Mouse (Mus musculus): Measurements from ENCODE around the gene Ap2a2. TPM values are rescaled to one million over a fixed set of nuclear protein-coding genes. Genes with fewer than 3 reads are reported as not detected.
"Not testable (repeated sequence)": the region's sequence is repeated elsewhere in the genome, so short reads cannot be mapped to it uniquely, and the experiment has no call there.

Gene Ap2a2
- polyA plus RNA-seq, 1 experiment from 2014 or later = 81.9 TPM

DNA sequence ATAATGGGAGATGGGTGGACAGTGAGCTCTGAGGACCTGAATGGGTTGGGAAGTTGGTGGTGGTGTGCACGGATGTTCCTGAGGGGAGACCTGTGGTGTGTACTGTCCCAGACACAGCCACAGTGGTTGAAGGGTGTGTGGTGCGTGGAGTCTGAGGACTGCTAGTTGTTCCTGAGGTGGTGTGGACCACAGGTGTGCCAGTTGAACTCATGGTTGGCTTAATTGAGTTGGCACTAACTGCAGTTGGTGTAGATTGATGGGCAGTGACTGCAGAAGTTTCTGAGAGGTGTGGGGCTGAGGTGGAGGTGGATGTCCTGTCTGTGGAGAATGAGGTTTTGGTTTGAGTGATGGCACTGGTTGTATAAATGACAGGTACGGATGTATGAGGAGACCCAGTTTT is 76.1 kb downstream of the Ap2a2 start:
- peaks cover 18% of the 10 kb centered on the region for H3K36me3 ChIP-seq
- H3K4me3 ChIP-seq (replicated peaks); H3K4me1 ChIP-seq; H3K27ac ChIP-seq (replicated peaks); H3K4me2 ChIP-seq (replicated peaks); H3K9me3 ChIP-seq (replicated peaks); H3K9ac ChIP-seq; H3K27me3 ChIP-seq: not testable (repeated sequence)
- 95% methylated on average over 2 of the region's 3 CpGs for WGBS
- peak; percentile 58 for ATAC-seq (ENCODE audit: insufficient number of reproducible peaks, low FRiP score, low TSS enrichment, low read depth)

DNA sequence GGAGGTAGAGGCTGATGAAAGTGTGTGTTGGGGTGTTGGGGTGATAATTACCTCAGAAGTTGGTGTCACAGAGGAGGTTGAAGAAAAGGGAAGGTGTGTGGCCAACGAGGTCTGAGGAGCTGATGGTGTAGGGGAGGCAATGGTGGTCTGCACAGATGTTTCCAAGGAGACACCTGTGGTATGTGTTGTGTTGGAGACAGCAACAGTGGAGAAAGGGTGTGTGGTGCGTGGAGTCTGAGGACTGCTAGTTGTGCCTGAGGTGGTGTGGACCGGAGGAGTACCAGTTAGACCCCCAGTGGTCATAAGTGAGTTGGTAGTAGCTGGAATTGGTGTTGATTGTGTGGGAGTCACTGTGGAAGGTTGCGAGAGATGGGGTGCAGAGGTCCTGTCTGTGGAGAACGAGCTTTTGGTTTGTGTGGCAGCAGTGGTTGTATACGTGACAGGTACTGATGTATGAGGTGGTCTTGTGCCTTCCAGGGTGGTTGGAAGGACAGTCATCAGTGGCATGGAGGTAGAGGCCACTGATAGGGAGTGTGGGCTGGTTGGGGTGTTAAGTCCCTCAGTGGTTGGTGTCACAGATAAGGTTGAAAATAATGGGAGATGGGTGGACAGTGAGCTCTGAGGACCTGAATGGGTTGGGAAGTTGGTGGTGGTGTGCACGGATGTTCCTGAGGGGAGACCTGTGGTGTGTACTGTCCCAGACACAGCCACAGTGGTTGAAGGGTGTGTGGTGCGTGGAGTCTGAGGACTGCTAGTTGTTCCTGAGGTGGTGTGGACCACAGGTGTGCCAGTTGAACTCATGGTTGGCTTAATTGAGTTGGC is 76.8 kb downstream of the Ap2a2 start:
- H3K9ac ChIP-seq; H3K4me3 ChIP-seq (replicated peaks); H3K27ac ChIP-seq (replicated peaks); H3K4me2 ChIP-seq (replicated peaks); H3K27me3 ChIP-seq; H3K4me1 ChIP-seq; H3K9me3 ChIP-seq (replicated peaks): not testable (repeated sequence)
- peak; percentile 78 for ATAC-seq (ENCODE audit: insufficient number of reproducible peaks, low FRiP score, low TSS enrichment, low read depth)
- peaks cover 12% of the 10 kb centered on the region for H3K36me3 ChIP-seq
- 92% methylated on average over 6 of the region's 8 CpGs for WGBS

DNA sequence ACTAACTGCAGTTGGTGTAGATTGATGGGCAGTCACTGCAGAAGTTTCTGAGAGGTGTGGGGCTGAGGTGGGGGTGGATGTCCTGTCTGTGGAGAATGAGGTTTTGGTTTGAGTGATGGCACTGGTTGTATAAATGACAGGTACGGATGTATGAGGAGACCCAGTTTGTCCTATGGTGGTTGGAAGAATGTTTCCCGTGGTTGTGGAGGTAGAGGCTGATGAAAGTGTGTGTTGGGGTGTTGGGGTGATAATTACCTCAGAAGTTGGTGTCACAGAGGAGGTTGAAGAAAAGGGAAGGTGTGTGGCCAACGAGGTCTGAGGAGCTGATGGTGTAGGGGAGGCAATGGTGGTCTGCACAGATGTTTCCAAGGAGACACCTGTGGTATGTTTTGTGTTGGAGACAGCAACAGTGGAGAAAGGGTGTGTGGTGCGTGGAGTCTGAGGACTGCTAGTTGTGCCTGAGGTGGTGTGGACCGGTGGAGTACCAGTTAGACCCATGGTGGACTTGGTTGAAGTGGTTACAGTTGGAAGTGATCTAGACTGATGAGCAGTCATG is 77.4 kb downstream of the Ap2a2 start:
- not testable (repeated sequence) for H3K27me3 ChIP-seq; H3K4me3 ChIP-seq (replicated peaks); H3K36me3 ChIP-seq; H3K9me3 ChIP-seq (replicated peaks); H3K4me2 ChIP-seq (replicated peaks); H3K27ac ChIP-seq (replicated peaks); H3K9ac ChIP-seq; H3K4me1 ChIP-seq
- 85% methylated on average over 5 of the region's 5 CpGs for WGBS
- peak; percentile 59 for ATAC-seq (ENCODE audit: insufficient number of reproducible peaks, low FRiP score, low TSS enrichment, low read depth)

DNA sequence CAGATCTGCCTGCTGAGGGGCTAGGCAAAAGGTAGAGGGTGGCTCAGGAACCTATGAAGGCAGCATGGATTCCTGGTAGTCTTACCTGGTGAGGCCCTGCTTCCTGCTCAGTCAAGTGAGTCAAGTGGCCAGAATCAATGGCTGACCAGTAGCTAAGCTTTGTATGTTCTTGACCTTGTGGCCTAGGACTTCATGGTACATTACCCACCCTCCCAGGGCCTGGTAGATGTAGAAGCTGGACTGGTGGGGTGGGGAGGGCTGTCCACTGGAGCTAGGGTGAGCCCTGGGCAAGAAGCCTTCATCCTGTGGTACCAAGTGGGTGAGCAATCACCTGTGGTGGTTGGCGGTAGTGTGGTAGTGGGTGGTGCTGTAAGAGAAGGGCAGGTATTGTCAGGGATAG is 80.4 kb downstream of the Ap2a2 start:
- no peaks in the 10 kb centered on the region for H3K4me1 ChIP-seq
- H3K27me3 ChIP-seq = no peaks in the 10 kb centered on the region
- no peaks in the 10 kb centered on the region for H3K36me3 ChIP-seq
- no peaks in the 10 kb centered on the region for H3K9me3 ChIP-seq (replicated peaks)
- no peak overlapping the region for H3K4me2 ChIP-seq (replicated peaks)
- no peak overlapping the region for H3K4me3 ChIP-seq (replicated peaks)
- ATAC-seq (ENCODE audit: insufficient number of reproducible peaks, low FRiP score, low TSS enrichment, low read depth) = no peak
- no peak overlapping the region for H3K27ac ChIP-seq (replicated peaks)
- no peak overlapping the region for H3K9ac ChIP-seq
- 100% methylated on average over 1 of the region's 1 CpGs for WGBS

DNA sequence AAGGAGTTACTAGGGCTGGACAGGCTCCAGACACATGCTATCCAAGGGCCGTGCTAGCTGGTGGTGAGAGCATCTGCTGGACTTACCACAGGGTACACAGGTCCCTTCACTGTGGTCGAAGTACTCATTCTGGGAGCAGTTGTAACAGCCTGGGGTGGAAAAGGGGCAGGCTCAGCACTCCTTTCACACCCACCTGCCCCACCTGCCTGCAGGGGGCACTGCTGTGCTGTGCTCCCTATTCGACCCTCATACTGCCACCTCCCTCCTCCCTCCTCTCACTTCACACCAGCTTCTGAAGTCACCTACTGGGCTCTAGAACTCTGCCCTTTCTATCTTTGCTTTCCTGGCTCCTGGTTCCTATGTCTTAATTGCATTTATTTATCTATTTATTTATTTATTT is 81.2 kb downstream of the Ap2a2 start:
- Histone ChIP-seq H3K27ac (replicated peaks) (no peak overlapping the region), H3K4me1 (no peaks in the 10 kb centered on the region), H3K9ac (no peak overlapping the region), H3K27me3 (no peaks in the 10 kb centered on the region), H3K4me2 (replicated peaks) (no peak overlapping the region), H3K4me3 (replicated peaks) (no peak overlapping the region), H3K9me3 (replicated peaks) (no peaks in the 10 kb centered on the region), H3K36me3 (no peaks in the 10 kb centered on the region)
- WGBS = 50% methylated on average over 3 of the region's 3 CpGs
- no peak for ATAC-seq (ENCODE audit: insufficient number of reproducible peaks, low FRiP score, low TSS enrichment, low read depth)

DNA sequence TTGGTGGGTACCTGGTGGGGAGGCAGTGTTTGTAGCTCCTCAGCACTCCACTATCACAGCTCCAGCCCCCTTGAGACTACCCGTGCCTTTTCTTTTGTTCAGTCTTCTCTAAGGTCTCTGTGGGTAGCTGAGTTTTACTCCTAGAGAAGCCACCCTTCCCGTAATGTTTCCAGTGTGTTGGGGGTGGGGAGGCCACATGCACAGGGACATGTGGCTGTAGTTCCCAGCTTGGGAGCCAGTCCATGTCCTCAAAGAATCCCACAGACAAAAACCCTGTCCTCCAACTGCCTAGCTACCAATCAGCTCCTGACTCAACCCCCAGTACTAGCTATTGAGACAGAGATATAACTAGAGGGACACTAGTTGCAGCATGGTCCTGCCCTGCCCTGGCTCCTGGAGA is 85.1 kb downstream of the Ap2a2 start:
- no peaks in the 10 kb centered on the region for H3K27me3 ChIP-seq
- no peak for ATAC-seq (ENCODE audit: insufficient number of reproducible peaks, low FRiP score, low TSS enrichment, low read depth)
- no peaks in the 10 kb centered on the region for H3K4me1 ChIP-seq
- H3K27ac ChIP-seq (replicated peaks) = no peak overlapping the region
- WGBS = 71% methylated on average over 2 of the region's 2 CpGs
- no peak overlapping the region for H3K4me2 ChIP-seq (replicated peaks)
- no peaks in the 10 kb centered on the region for H3K9me3 ChIP-seq (replicated peaks)
- no peak overlapping the region for H3K4me3 ChIP-seq (replicated peaks)
- H3K36me3 ChIP-seq = no peaks in the 10 kb centered on the region
- no peak overlapping the region for H3K9ac ChIP-seq

DNA sequence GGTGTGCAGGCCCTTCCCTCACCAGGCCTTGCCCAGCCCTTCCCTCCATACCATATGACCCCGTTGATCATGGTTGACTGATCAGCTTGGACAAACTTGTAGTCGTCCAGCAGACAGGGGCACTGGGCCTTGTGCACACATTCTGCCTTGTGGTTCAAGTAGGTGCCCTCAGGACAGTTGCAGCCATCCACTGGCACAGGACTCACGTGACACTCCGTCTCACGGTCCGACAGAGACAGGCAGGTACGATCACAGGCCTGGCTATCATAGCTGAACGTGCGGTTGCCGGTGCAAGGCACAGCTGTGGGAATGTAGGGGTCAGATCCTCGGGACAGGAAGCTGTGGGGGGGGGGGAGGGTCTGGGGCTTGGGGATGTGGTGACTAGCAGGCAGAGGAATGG is 85.8 kb downstream of the Ap2a2 start:
- WGBS = 76% methylated on average over 11 of the region's 11 CpGs
- no peaks in the 10 kb centered on the region for H3K36me3 ChIP-seq
- no peaks in the 10 kb centered on the region for H3K4me1 ChIP-seq
- no peaks in the 10 kb centered on the region for H3K9me3 ChIP-seq (replicated peaks)
- no peak overlapping the region for H3K27ac ChIP-seq (replicated peaks)
- H3K27me3 ChIP-seq = no peaks in the 10 kb centered on the region
- H3K4me2 ChIP-seq (replicated peaks) = no peak overlapping the region
- no peak for ATAC-seq (ENCODE audit: insufficient number of reproducible peaks, low FRiP score, low TSS enrichment, low read depth)
- no peak overlapping the region for H3K9ac ChIP-seq
- no peak overlapping the region for H3K4me3 ChIP-seq (replicated peaks)

DNA sequence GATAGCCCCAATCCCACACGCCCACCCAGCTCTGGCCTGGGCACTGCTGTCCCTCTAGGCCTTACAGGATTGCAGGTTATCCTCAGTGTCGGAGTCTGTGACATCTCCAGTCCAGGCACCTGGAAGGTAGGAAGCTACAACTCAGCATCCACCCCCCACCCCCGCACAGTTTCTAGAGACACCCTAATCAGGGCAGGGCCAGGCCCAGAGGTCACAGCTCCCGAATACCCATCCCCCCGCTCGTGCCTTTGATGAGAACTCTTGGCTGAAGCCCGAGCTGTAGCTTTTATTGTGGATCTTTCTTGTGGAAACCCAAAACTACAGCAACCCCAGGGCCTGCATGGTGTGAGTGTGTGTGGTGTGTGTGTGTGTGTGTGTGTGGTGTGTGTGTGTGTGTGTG is 90.2 kb downstream of the Ap2a2 start:
- Histone ChIP-seq H3K27me3 (no peaks in the 10 kb centered on the region), H3K27ac (replicated peaks) (no peak overlapping the region), H3K4me2 (replicated peaks) (no peak overlapping the region), H3K9me3 (replicated peaks) (no peaks in the 10 kb centered on the region), H3K9ac (no peak overlapping the region), H3K4me1 (no peaks in the 10 kb centered on the region), H3K36me3 (no peaks in the 10 kb centered on the region), H3K4me3 (replicated peaks) (no peak overlapping the region)
- ATAC-seq (ENCODE audit: insufficient number of reproducible peaks, low FRiP score, low TSS enrichment, low read depth) = no peak
- 47% methylated on average over 7 of the region's 7 CpGs for WGBS

DNA sequence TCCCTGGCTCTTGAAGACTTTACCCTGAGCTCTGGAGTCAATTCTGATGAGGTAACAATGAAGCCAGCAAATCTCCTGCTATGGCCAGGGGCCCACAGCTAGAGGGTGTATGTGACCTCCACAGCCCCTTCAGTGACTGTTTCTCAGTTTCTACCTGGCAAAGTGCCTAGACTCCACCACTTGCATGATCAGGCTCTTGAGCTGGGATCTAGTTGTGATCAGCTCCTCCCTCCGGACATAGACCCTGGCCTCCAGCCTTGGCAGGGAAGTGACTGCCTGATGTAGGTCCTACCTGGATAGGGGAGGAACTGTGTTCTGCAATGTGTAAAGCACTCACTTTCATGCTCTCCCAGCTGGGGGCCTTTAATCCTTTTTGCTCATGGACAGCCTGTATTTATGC is 98.4 kb downstream of the Ap2a2 start:
- H3K9me3 ChIP-seq (replicated peaks) = no peaks in the 10 kb centered on the region

DNA sequence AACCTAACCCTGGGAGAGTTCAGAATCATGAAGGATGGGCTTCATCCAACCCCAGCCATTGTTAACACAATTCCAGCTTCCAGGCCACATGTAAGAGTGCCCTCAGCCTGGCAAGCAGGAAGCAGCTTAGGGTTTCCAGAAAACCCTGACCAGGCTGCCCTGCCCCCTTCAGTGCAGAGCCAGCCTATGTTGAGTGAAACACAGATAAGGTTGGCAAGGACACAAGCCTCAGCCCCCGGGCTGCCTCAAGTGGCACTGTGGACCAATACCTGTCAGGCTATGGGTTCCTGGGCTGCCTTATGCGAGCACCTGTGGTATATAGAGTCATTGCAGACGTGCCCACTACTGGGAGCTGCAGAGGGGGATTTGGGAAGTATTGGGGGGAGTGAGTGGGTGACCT is 99.5 kb downstream of the Ap2a2 start:
- Histone ChIP-seq H3K27ac (replicated peaks) (no peak overlapping the region), H3K27me3 (no peaks in the 10 kb centered on the region), H3K9me3 (replicated peaks) (no peaks in the 10 kb centered on the region), H3K4me3 (replicated peaks) (no peak overlapping the region), H3K4me1 (no peaks in the 10 kb centered on the region), H3K9ac (no peak overlapping the region), H3K4me2 (replicated peaks) (no peak overlapping the region), H3K36me3 (no peaks in the 10 kb centered on the region)
- 75% methylated on average over 3 of the region's 3 CpGs for WGBS
- ATAC-seq (ENCODE audit: insufficient number of reproducible peaks, low FRiP score, low TSS enrichment, low read depth) = no peak

More for the DNA sequence above, 98.4 kb downstream of the Ap2a2 start:
- Histone ChIP-seq H3K9ac (no peak overlapping the region), H3K4me2 (replicated peaks) (no peak overlapping the region), H3K27me3 (no peaks in the 10 kb centered on the region), H3K36me3 (no peaks in the 10 kb centered on the region), H3K4me1 (no peaks in the 10 kb centered on the region), H3K27ac (replicated peaks) (no peak overlapping the region), H3K4me3 (replicated peaks) (no peak overlapping the region)
- no peak for ATAC-seq (ENCODE audit: insufficient number of reproducible peaks, low FRiP score, low TSS enrichment, low read depth)
- 80% methylated on average over 1 of the region's 1 CpGs for WGBS

DNA sequence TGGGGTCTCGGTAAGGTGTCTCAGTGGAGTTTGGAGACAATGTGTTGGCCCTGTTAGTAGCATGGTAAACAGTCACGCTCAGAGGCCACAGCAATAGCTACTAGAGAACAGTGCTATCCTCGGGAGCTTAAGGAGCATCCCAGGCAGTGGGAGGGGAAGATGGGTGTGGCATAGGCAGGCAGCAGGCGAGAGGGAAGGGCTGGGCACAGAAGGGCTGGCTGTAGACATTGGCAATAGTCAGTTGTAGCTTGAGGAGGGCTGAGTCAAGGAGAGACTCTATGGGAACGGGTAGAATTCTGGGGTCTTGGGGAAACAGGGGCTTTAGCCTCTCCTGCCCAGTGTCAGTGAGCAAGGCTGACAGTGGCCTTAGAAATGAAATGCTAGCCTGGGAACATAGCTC is 100.2 kb downstream of the Ap2a2 start:
- H3K4me1 ChIP-seq = no peaks in the 10 kb centered on the region
- no peak overlapping the region for H3K27ac ChIP-seq (replicated peaks)
- H3K9ac ChIP-seq = no peak overlapping the region
- no peak overlapping the region for H3K4me2 ChIP-seq (replicated peaks)
- no peaks in the 10 kb centered on the region for H3K27me3 ChIP-seq
- no peak overlapping the region for H3K4me3 ChIP-seq (replicated peaks)
- ATAC-seq (ENCODE audit: insufficient number of reproducible peaks, low FRiP score, low TSS enrichment, low read depth) = no peak; the same call in 1 of the 2 replicates
- H3K9me3 ChIP-seq (replicated peaks) = no peaks in the 10 kb centered on the region
- no peaks in the 10 kb centered on the region for H3K36me3 ChIP-seq
- 51% methylated on average over 5 of the region's 5 CpGs for WGBS

DNA sequence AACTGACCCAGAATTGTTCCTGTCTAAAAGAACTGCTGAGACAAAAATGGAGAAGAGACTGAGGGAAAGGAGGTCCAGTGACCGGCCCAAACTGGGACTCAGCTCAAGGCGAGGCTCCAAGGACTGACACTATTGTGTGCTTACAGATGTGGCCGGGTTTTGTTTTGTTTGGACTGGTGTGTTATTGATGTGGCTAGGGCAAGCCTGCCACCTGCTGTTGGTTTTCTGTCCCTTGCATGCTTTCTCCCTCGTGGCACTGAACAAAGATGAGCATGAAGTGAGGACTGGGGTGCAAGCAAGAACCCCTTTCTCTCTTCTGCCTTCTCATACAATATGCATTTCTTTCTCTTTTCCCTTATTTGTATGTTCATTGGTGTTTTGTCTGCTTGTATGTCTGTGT is 104.2 kb downstream of the Ap2a2 start:
- H3K36me3 ChIP-seq = no peaks in the 10 kb centered on the region
- WGBS = 23% methylated on average over 4 of the region's 4 CpGs
- no peak overlapping the region for H3K4me3 ChIP-seq (replicated peaks)
- no peak for ATAC-seq (ENCODE audit: insufficient number of reproducible peaks, low FRiP score, low TSS enrichment, low read depth)
- no peak overlapping the region for H3K27ac ChIP-seq (replicated peaks)
- no peak overlapping the region for H3K4me2 ChIP-seq (replicated peaks)
- H3K27me3 ChIP-seq = no peaks in the 10 kb centered on the region
- no peaks in the 10 kb centered on the region for H3K9me3 ChIP-seq (replicated peaks)
- H3K9ac ChIP-seq = no peak overlapping the region
- H3K4me1 ChIP-seq = no peaks in the 10 kb centered on the region
